Mouse (Mus musculus): ENCODE data around the gene Adh7.

The Adh7 gene

DNA sequence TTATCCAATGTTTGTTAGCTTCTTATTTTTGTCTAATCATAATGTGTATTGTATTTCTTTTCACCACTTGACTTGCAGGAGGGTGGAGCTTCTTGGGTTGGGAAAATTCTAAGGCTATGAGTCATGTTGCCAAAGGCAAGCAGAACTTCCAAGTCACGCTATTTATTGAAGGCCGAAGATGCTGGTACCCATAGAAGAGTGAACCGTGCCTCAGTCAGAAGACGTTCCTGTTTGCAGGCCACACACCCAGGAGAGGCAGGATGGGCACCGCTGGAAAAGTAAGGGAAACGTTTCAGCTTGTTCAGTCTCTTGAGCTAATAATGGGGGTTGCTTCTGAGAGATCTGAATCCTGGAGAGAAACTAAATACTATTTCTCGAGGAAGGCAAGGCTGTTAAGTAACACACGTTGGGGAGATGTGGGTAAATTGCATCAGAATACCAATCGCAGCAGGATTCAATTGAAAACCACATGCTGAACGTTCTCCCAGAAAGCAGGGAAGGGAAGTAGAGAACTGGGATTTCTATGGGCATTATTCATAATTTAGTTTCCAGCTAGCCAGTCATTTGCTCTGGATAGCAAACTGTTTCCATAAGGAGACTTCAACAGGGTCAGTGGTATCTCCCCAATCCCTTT is at the start of gene Adh7:
TSS of gene Adh7 (plus strand) at position 130 of the 634 bp plus-strand sequence.
- no peak for DNase-seq (ENCODE audit: low read depth, low spot score)

GRCm38 (mm10) chr3:138173291-138173690 is 44.3 kb upstream of the Adh7 start:
- DNase-seq (ENCODE audit: low read depth, low spot score) = no peak

GRCm38 (mm10) chr3:138175551-138175950 is 42.0 kb upstream of the Adh7 start:
- DNase-seq (ENCODE audit: low read depth, low spot score) = no peak

- DNase-seq (ENCODE audit: low read depth, low spot score) = no peak
Measured at GRCm38 (mm10) chr3:138182019-138182418, 35.5 kb upstream of the Adh7 start.

- no peak for DNase-seq (ENCODE audit: low read depth, low spot score)
Measured at GRCm38 (mm10) chr3:138183371-138183770, 34.2 kb upstream of the Adh7 start.

DNA sequence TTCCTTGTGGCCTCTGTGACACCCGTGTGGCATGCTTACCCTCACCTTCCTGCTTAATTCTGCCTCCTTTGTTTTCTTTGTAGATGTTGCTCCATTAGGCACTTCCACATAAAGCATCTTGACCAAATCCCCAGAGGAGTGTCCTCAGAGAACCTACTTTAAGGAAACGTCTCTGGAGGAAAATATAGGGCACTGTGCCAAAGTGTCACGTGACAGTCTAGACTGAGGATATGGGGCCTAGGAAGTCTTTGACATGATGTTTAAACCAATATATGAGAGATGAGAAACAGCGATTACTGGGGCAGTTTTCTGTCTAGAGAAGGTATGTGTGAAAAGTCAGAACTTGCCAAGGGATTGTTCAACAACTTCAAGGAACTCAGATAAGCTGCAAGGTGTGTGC is 32.3 kb upstream of the Adh7 start:
- no peak for DNase-seq (ENCODE audit: low read depth, low spot score)

DNA sequence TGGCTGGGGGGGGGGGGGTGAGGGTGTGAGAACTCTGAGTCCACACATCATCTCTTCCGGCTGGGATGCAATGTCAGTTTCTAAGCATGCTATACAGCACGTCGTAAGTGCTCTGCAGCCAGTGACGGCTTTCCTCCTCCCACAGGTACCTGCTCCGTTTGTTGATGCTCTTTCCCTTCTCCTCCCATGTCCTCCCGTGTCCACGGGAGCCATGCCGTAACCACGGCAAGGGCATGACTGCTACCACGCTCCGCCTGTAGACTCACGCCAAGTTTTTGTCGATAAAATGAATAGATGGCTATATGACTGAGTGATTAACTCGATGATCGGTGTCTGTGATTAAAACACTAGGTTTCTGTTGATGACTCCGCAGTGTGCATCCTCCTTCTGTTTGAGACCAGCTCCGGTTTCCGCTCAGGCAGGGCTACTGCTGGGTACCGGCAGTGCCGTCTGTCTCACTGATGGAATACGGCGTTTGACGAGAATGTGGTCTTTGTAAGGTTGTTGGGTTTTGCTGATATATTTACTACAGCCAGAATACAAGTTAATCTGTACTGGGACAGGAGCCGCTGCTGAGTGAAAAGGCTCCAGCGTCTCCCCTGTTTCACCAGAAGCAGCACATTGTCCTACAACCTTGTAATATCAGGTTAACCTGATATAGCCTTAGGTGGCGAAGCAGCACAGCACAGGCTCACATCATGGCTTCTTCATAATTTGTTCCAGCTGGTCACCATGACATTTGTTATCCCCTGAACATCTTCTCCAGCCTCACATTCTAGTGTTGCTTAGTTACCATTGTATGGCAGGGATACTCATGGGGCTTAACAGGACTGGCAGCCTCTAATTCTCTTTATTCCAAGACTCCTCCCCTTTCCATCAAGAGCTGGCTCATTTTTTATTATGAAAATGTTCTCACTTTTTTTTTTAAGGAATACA is 31.3 kb upstream of the Adh7 start:
- no peak for DNase-seq (ENCODE audit: low read depth, low spot score)

- DNase-seq (ENCODE audit: low read depth, low spot score) = no peak
Measured at GRCm38 (mm10) chr3:138192260-138192659, 25.3 kb upstream of the Adh7 start.

GRCm38 (mm10) chr3:138193683-138194302 is 23.8 kb upstream of the Adh7 start, which contains the start of gene 4930579F01Rik:
TSS of gene 4930579F01Rik (minus strand) at chr3:138193825.
- DNase-seq (ENCODE audit: low read depth, low spot score) = no peak

- no peak for DNase-seq (ENCODE audit: low read depth, low spot score)
Measured at GRCm38 (mm10) chr3:138197093-138197492, 20.5 kb upstream of the Adh7 start.

DNA sequence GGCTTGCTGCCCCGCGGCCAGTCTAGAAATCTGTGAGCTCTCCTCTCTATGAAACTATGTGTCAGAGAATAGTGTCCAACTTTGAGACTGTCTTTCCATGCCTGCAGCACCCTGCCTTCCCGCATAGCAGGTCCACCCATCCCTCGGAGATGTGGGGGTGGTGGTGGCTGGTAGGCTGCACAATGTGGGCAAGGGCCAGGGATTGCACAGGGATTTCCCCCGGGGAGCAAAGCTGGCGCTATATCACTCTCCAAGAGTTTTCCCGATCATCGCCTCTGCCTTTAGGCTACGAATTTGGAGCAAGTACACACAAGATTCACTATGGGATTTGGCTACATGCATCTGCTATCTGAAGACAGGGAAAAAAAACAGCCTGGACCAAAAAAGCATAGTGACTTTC is 20.0 kb upstream of the Adh7 start:
- no peak for DNase-seq (ENCODE audit: low read depth, low spot score)

GRCm38 (mm10) chr3:138197973-138198721 is 19.4 kb upstream of the Adh7 start:
- peak; percentile 74 for DNase-seq (ENCODE audit: low read depth, low spot score)

GRCm38 (mm10) chr3:138198722-138199068 is 18.9 kb upstream of the Adh7 start:
- DNase-seq (ENCODE audit: low read depth, low spot score) = no peak

DNA sequence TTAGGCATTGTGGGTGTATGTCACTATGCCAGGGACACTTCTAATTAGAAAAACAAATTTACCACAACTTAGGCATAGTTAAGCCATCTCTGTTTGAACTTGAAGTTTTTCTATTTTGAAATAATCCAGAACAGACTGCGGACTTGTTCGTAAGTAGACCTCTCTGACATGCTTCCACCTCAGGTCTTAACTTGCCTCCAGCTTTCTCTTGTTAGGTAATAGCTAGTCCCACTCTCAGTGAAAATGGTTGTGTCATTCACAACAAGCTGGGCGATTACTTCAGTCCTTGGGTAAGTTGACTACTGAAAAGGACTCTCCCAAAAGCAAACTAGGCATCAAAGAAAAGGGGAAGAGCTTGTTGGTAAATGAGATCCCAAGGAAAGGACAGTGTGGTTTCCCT is 8.7 kb upstream of the Adh7 start:
- DNase-seq (ENCODE audit: low read depth, low spot score) = no peak

GRCm38 (mm10) chr3:138210432-138211075 is 7.0 kb upstream of the Adh7 start:
- no peak for DNase-seq (ENCODE audit: low read depth, low spot score)

DNA sequence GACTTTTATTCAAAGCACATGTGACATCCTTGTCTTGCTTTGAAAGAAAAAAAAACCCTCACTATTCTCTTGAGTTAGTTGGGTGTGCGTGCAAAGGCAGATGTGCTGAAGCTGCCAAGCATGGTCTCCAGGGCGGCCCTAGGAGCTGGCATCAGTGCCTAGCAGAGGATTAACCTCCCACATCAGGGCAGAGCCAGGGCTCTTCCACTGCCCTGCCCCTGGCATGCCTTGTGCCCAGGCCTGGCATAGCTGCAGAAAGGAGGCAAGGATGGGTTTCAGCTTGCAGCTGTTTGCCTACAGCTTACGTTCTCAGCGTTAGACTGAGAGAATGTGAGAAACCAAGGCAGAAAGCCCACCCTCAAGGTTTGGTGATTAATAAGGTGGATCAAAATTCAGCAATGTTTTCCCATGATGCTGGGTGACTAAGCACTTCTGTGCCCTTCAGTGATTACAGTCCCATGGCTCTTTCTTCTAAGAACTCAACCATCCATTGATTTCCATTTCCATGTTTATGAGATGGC is 5.1 kb upstream of the Adh7 start:
- no peak for DNase-seq (ENCODE audit: low read depth, low spot score)

DNA sequence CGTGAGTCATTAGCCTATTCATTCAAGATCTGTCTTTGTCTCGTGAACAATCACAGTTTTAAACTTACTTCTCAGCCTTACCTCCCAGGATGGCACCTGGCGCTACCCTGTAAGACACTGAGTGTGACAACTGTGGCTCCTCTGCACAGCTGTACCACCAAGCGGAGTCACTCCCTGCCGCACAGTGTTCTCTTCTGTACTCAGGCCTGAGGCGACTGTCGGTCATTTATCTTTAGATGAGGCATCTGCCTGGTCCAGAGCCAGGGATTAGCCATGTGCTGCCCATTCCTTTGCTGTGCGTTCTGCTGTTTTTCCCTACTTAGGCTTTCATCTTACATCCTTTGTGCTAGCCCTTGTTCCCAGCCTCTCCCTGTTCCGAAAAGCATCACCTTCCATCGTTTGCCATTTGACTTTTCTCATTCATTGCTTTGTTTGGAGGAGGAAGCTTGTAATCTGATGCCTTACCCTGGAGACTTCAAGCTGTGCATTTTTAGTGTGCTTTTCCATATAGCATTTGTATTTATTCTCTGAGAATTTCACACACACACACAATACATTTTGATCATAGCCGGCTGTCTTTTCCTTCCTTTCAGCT is 2.1 kb upstream of the Adh7 start:
- no peak for DNase-seq (ENCODE audit: low read depth, low spot score)

- DNase-seq (ENCODE audit: low read depth, low spot score) = no peak
Measured at GRCm38 (mm10) chr3:138216091-138216490, 1.5 kb upstream of the Adh7 start.

DNA sequence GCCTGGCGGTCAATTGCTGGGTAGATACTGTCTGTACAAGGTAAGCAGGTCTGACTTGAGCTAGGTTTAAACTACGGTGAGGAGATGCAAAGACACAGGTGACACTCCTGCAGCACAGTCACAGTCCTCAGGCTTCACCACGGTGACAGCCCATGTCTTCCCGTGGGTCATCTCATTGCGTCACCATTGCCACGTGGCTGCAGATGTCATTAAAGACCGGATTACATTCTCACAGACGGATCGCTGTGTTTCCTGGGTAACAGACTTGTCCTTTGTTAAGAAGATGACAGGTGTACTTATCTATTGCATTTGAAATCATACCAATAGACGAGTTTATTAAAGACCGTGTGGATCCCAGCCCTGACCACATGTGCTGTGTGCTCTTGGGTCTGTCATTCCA is 3.6 kb downstream of the Adh7 start:
- no peak for DNase-seq (ENCODE audit: low read depth, low spot score)

GRCm38 (mm10) chr3:138222511-138222910 is 5.0 kb downstream of the Adh7 start:
- no peak for DNase-seq (ENCODE audit: low read depth, low spot score)

GRCm38 (mm10) chr3:138222952-138223351 is 5.4 kb downstream of the Adh7 start:
- DNase-seq (ENCODE audit: low read depth, low spot score) = peak; percentile 21
